Comparison of ENCODE assay signal across 8 mouse cellular contexts in genomic region chr8:110808495-110809472, GRCm38 (mm10). TPM values are rescaled to one million over a fixed set of nuclear protein-coding genes. Genes with fewer than 3 reads are reported as not detected.
DNase-seq lines count a peak whose midpoint lies in the region; ATAC-seq and TF ChIP-seq lines count a peak whose summit lies in the region.
"Had no signal": no experiment of that assay in that cellular context is flagged by ENCODE, and none has a peak within 500 bp of the region (broad histone marks: within the 10 kb centered on the region; RNA-seq: fewer than 3 reads in every experiment).

No protein-coding gene starts in this region.

- no peak for TF ChIP-seq CTCF in liver, adult 2 months (IDR thresholded peaks at IDR 0.05; ENCODE audit: low read depth, low read length)
- no peak for TF ChIP-seq CTCF in brain, embryonic 14.5 days (IDR thresholded peaks at IDR 0.05; ENCODE audit: borderline replicate concordance, extremely low read depth, insufficient read depth, insufficient read length)
- TF ChIP-seq CTCF in heart, adult 2 months (IDR thresholded peaks at IDR 0.05): no peak
- TF ChIP-seq CTCF in testis, adult 2 months (IDR thresholded peaks at IDR 0.05; ENCODE audit: control insufficient read depth, insufficient read depth, insufficient replicate concordance, low read depth, low read length): no peak

- no peaks in the 10 kb centered on the region for H3K27me3 ChIP-seq in liver, adult 2 months (ENCODE audit: control insufficient read depth, insufficient read depth, low read length)
- no peaks in the 10 kb centered on the region for H3K27me3 ChIP-seq in liver, embryonic 12.5 days (replicated peaks)
- H3K27me3 ChIP-seq in heart, adult 2 months (ENCODE audit: control insufficient read depth, insufficient read depth, low read length): no peaks in the 10 kb centered on the region
- no peaks in the 10 kb centered on the region for H3K27me3 ChIP-seq in testis, adult 2 months (ENCODE audit: control insufficient read depth, insufficient read depth, low read length)
- no peaks in the 10 kb centered on the region for H3K27me3 ChIP-seq in forebrain, embryonic 13.5 days
- H3K27me3 ChIP-seq: midbrain, embryonic 12.5 days had no signal

- ATAC-seq in liver, embryonic 12.5 days: no peak
- ATAC-seq in forebrain, embryonic 13.5 days: no peak

- WGBS in liver, adult 2 months: 71% methylated on average over 13 of the region's 13 CpGs
- WGBS in liver, embryonic 12.5 days (ENCODE audit: insufficient replicate concordance): 63% methylated on average over 13 of the region's 13 CpGs
- 38% methylated on average over 13 of the region's 13 CpGs for WGBS in heart, adult 2 months
- WGBS in forebrain, embryonic 13.5 days: 71% methylated on average over 13 of the region's 13 CpGs

- H3K9ac ChIP-seq in liver, adult 2 months (ENCODE audit: low read depth, low read length): no peak overlapping the region
- no peak overlapping the region for H3K9ac ChIP-seq in liver, embryonic 12.5 days
- H3K9ac ChIP-seq in heart, adult 2 months (ENCODE audit: low read depth, low read length): no peak overlapping the region
- no peak overlapping the region for H3K9ac ChIP-seq in forebrain, embryonic 13.5 days
- H3K9ac ChIP-seq: midbrain, embryonic 12.5 days had no signal

- H3K4me2 ChIP-seq in liver, embryonic 12.5 days: no peak overlapping the region
- no peak overlapping the region for H3K4me2 ChIP-seq in forebrain, embryonic 13.5 days
- H3K4me2 ChIP-seq: midbrain, embryonic 12.5 days had no signal

- no peaks in the 10 kb centered on the region for H3K79me2 ChIP-seq in liver, adult 2 months (ENCODE audit: control insufficient read depth, insufficient read depth, low read length)
- no peaks in the 10 kb centered on the region for H3K79me2 ChIP-seq in heart, adult 2 months (replicated peaks; ENCODE audit: control insufficient read depth, insufficient read depth, low read length)

- no peak for TF ChIP-seq POLR2A in liver, adult 2 months (IDR thresholded peaks at IDR 0.05; ENCODE audit: extremely low read depth, insufficient read depth, low read length)
- TF ChIP-seq POLR2A in brain, embryonic 14.5 days (IDR thresholded peaks at IDR 0.05; ENCODE audit: borderline replicate concordance, extremely low read depth, insufficient read depth, insufficient read length, poor library complexity, severe bottlenecking): no peak
- no peak for TF ChIP-seq POLR2A in heart, adult 2 months (IDR thresholded peaks at IDR 0.05; ENCODE audit: insufficient read depth, low read depth, low read length)
- TF ChIP-seq POLR2A in testis, adult 2 months (IDR thresholded peaks at IDR 0.05; ENCODE audit: control insufficient read depth, low read depth, low read length): no peak

- no peak overlapping the region for H3K4me3 ChIP-seq in liver, adult 2 months (ENCODE audit: insufficient read depth, low read depth, low read length)
- H3K4me3 ChIP-seq in liver, embryonic 12.5 days: no peak overlapping the region
- H3K4me3 ChIP-seq in heart, adult 2 months: no peak overlapping the region
- no peak overlapping the region for H3K4me3 ChIP-seq in testis, adult 2 months (ENCODE audit: control insufficient read depth, low read depth, low read length)
- H3K4me3 ChIP-seq in forebrain, embryonic 13.5 days: no peak overlapping the region
- H3K4me3 ChIP-seq: midbrain, embryonic 12.5 days had no signal

- H3K9me3 ChIP-seq in liver, embryonic 12.5 days (replicated peaks): no peaks in the 10 kb centered on the region
- no peaks in the 10 kb centered on the region for H3K9me3 ChIP-seq in forebrain, embryonic 13.5 days (replicated peaks)
- H3K9me3 ChIP-seq: midbrain, embryonic 12.5 days had no signal

- intact Hi-C loops in heart, adult 2 months (cut with DNase I): no loop called here

- no peak for DNase-seq in liver, adult 2 months (ENCODE audit: extremely low read depth, low read depth, low spot score)
- DNase-seq in brain, embryonic 14.5 days (ENCODE audit: low read depth): peak; percentile 39
- peak in 1 of 2 experiments; percentile 45 for DNase-seq in heart, adult 2 months
- peak; percentile 51 to 61 for DNase-seq in kidney, postnatal 25 days

- H3K36me3 ChIP-seq in liver, adult 2 months (ENCODE audit: control insufficient read depth, insufficient read depth, low read length): peaks cover 45% of the 10 kb centered on the region
- H3K36me3 ChIP-seq in liver, embryonic 12.5 days: peaks cover 54% of the 10 kb centered on the region
- peaks cover 6% of the 10 kb centered on the region for H3K36me3 ChIP-seq in heart, adult 2 months (ENCODE audit: control insufficient read depth, insufficient read depth, low read length)
- H3K36me3 ChIP-seq in testis, adult 2 months (ENCODE audit: control insufficient read depth, insufficient read depth, low read length): peaks cover 8% of the 10 kb centered on the region
- peaks cover 54% of the 10 kb centered on the region for H3K36me3 ChIP-seq in forebrain, embryonic 13.5 days (ENCODE audit: poor library complexity, severe bottlenecking)

- H3K27ac ChIP-seq in liver, adult 2 months (replicated peaks; ENCODE audit: insufficient read depth, low read depth, low read length): peak overlapping the region; percentile 5; the same call in 1 of the 2 replicates
- no peak overlapping the region for H3K27ac ChIP-seq in liver, embryonic 12.5 days
- H3K27ac ChIP-seq in heart, adult 2 months: peak overlapping the region; percentile 40
- H3K27ac ChIP-seq in testis, adult 2 months (ENCODE audit: control insufficient read depth, insufficient read depth, low read depth, low read length): peak overlapping the region; percentile 49
- H3K27ac ChIP-seq in forebrain, embryonic 13.5 days: no peak overlapping the region
- H3K27ac ChIP-seq: midbrain, embryonic 12.5 days had no signal

- TF ChIP-seq EP300 in heart, adult 2 months (IDR thresholded peaks at IDR 0.05; ENCODE audit: insufficient read depth, low read depth, low read length): 0 out of 2 replicates have a peak, but pooled peaks have one; percentile 18

- H3K4me1 ChIP-seq in liver, adult 2 months (ENCODE audit: control insufficient read depth, insufficient read depth, low read length): no peaks in the 10 kb centered on the region
- H3K4me1 ChIP-seq in liver, embryonic 12.5 days: no peaks in the 10 kb centered on the region
- peaks cover 7% of the 10 kb centered on the region for H3K4me1 ChIP-seq in heart, adult 2 months (ENCODE audit: control insufficient read depth, insufficient read depth, low read length)
- peaks cover 3% of the 10 kb centered on the region for H3K4me1 ChIP-seq in testis, adult 2 months (ENCODE audit: control insufficient read depth, insufficient read depth, low read length)
- H3K4me1 ChIP-seq in forebrain, embryonic 13.5 days: no peaks in the 10 kb centered on the region
- H3K4me1 ChIP-seq: midbrain, embryonic 12.5 days had no signal

RNA-seq across cellular contexts. Expression of gene Il34, which starts 3.1 kb away (rescaled TPM):
- total RNA-seq in liver, adult 2 months (2014; rRNA removed): 2.4 and 4.8 TPM in 2 replicates
- 5.6 and 7.3 TPM in 2 replicates for polyA plus RNA-seq in liver, adult 2 months (2012; rRNA removed)
- not detected in 2 replicates for polyA plus RNA-seq in liver, embryonic 12.5 days (2016; fragmentation: Nextera tagmentation; extraction: Ambion mirVana)
- polyA plus RNA-seq in brain, embryonic 14.5 days (2012; rRNA removed): 3.1 and 3.9 TPM in 2 replicates
- total RNA-seq in heart, adult 2 months (2021): 1 to 10 TPM; 3.3 to 5.3 TPM
- polyA plus RNA-seq in heart, adult 2 months (2012; rRNA removed): 7.2 and 15.3 TPM in 2 replicates
- 1.7 and 2.0 TPM in 2 replicates for polyA plus RNA-seq in testis, adult 2 months (2012; rRNA removed)
- polyA plus RNA-seq in forebrain, embryonic 13.5 days (2015; fragmentation: Nextera tagmentation; extraction: Ambion mirVana): 1.2 and 1.3 TPM in 2 replicates

RNA-seq across cellular contexts. Expression of gene Cog4, which starts 37.6 kb away (rescaled TPM):
- 73.9 and 75.4 TPM in 2 replicates for total RNA-seq in liver, adult 2 months (2014; rRNA removed)
- polyA plus RNA-seq in liver, adult 2 months (2012; rRNA removed): 27.8 and 29.4 TPM in 2 replicates
- 43.1 and 45.1 TPM in 2 replicates for polyA plus RNA-seq in liver, embryonic 12.5 days (2016; fragmentation: Nextera tagmentation; extraction: Ambion mirVana)
- 37.0 and 44.9 TPM in 2 replicates for polyA plus RNA-seq in brain, embryonic 14.5 days (2012; rRNA removed)
- 10 to 100 TPM; 66.2 to 74.1 TPM for total RNA-seq in heart, adult 2 months (2021)
- 34.8 and 51.5 TPM in 2 replicates for polyA plus RNA-seq in heart, adult 2 months (2012; rRNA removed)
- polyA plus RNA-seq in testis, adult 2 months (2012; rRNA removed): 49.6 and 54.6 TPM in 2 replicates
- polyA plus RNA-seq in forebrain, embryonic 13.5 days (2015; fragmentation: Nextera tagmentation; extraction: Ambion mirVana): 61.4 and 62.1 TPM in 2 replicates

RNA-seq across cellular contexts. Expression of gene Sf3b3, which starts 37.8 kb away (rescaled TPM):
- 20.6 and 23.8 TPM in 2 replicates for total RNA-seq in liver, adult 2 months (2014; rRNA removed)
- 10.8 and 12.1 TPM in 2 replicates for polyA plus RNA-seq in liver, adult 2 months (2012; rRNA removed)
- 127 TPM in 2 replicates for polyA plus RNA-seq in liver, embryonic 12.5 days (2016; fragmentation: Nextera tagmentation; extraction: Ambion mirVana)
- polyA plus RNA-seq in brain, embryonic 14.5 days (2012; rRNA removed): 72.0 and 81.3 TPM in 2 replicates
- total RNA-seq in heart, adult 2 months (2021): 10 to 100 TPM; 38.3 to 39.7 TPM
- polyA plus RNA-seq in heart, adult 2 months (2012; rRNA removed): 19.2 and 34.3 TPM in 2 replicates
- 18.1 and 19.3 TPM in 2 replicates for polyA plus RNA-seq in testis, adult 2 months (2012; rRNA removed)
- 136 and 153 TPM in 2 replicates for polyA plus RNA-seq in forebrain, embryonic 13.5 days (2015; fragmentation: Nextera tagmentation; extraction: Ambion mirVana)

Comparison
In these comparisons a context has a peak if more than half of its experiments do, and no peak if none do; other contexts are left out.
1. H3K27ac ChIP-seq: peak in liver, adult 2 months (single experiment), heart, adult 2 months (single experiment) and testis, adult 2 months (single experiment); none in liver, embryonic 12.5 days (single experiment) and forebrain, embryonic 13.5 days (single experiment).